Mouse (Mus musculus): Measurements from ENCODE around the gene Epb41l4b.

DNA sequence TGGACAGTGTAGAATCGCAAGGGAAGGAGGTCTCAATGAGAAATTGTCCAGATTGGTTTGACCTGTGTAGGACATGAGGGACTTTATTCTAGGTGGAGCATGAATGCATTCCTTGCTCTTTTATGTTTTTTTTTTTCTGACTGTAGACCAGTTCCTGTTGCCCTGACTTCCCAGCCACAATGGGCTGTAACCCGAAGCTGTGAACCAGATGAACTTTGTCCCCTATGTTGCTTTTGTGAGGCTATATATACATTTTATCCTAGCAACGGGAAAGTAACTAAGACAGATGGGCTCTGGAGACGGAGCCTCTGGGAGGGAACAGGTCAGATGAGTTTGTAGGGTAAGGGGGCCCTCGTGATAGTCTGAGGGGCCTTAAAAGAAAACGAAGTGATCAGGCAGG is 42.8 kb upstream of the Epb41l4b start:
- TF ChIP-seq CTCF (IDR thresholded peaks at IDR 0.05; ENCODE audit: insufficient read depth, low read depth, low read length) (no peak), POLR2A (IDR thresholded peaks at IDR 0.05; ENCODE audit: insufficient read depth, low read depth, low read length) (no peak)

Measured in olfactory bulb, adult 2 months (tissue).